14 mouse cellular contexts compared by ENCODE assay signal in genomic region chr9:47226476-47227271, GRCm38 (mm10).
DNase-seq lines count a peak whose midpoint lies in the region; ATAC-seq lines count a peak whose summit lies in the region.
"Had no signal": no experiment of that assay in that cellular context is flagged by ENCODE, and none has a peak within 500 bp of the region (broad histone marks: within the 10 kb centered on the region; RNA-seq: fewer than 3 reads in every experiment).

No protein-coding gene starts in this region.

- H3K36me3 ChIP-seq in hindbrain, embryonic 15.5 days, result no peaks in the 10 kb centered on the region
- no peaks in the 10 kb centered on the region for H3K36me3 ChIP-seq in hindbrain, embryonic 10.5 days
- H3K36me3 ChIP-seq: heart, embryonic 15.5 days had no signal

- H3K27me3 ChIP-seq in hindbrain, embryonic 15.5 days, result no peaks in the 10 kb centered on the region
- H3K27me3 ChIP-seq in hindbrain, embryonic 10.5 days (ENCODE audit: insufficient read depth, poor library complexity, severe bottlenecking), result no peaks in the 10 kb centered on the region
- H3K27me3 ChIP-seq: forebrain, embryonic 13.5 days had no signal

- no peak overlapping the region for H3K27ac ChIP-seq in hindbrain, embryonic 15.5 days (replicated peaks)
- no peak overlapping the region for H3K27ac ChIP-seq in hindbrain, embryonic 10.5 days
- H3K27ac ChIP-seq: forebrain, embryonic 13.5 days; heart, embryonic 15.5 days; macrophage had no signal

- H3K9me3 ChIP-seq in hindbrain, embryonic 15.5 days, result no peaks in the 10 kb centered on the region
- no peaks in the 10 kb centered on the region for H3K9me3 ChIP-seq in hindbrain, embryonic 10.5 days
- H3K9me3 ChIP-seq: forebrain, embryonic 13.5 days; heart, embryonic 15.5 days had no signal

- no peak overlapping the region for H3K4me2 ChIP-seq in hindbrain, embryonic 15.5 days
- H3K4me2 ChIP-seq: forebrain, embryonic 13.5 days; heart, embryonic 15.5 days had no signal

- 82% methylated on average over 16 of the region's 16 CpGs for WGBS in hindbrain, embryonic 15.5 days
- 93% methylated on average over 16 of the region's 16 CpGs for WGBS in hindbrain, embryonic 10.5 days

- DNase-seq in hindbrain, embryonic 10.5 days (ENCODE audit: low spot score), result no peak
- peak; percentile 88 to 94 for DNase-seq in cerebellum, postnatal 14 days
- peak; percentile 62 for DNase-seq in lung, postnatal 25 days (ENCODE audit: low spot score)
- DNase-seq in c-Kit-positive CD71-positive TER-119-positive erythroid progenitor cells, embryonic 14.5 days (ENCODE audit: low spot score), result no peak
- DNase-seq in thymus, postnatal 14 days, result no peak
- DNase-seq in thymus, postnatal 36 days, result no peak
- DNase-seq: kidney, adult 2 months; thymus, adult 18-20 months had no signal

- no peak overlapping the region for H3K9ac ChIP-seq in hindbrain, embryonic 15.5 days
- H3K9ac ChIP-seq: forebrain, embryonic 13.5 days; heart, embryonic 15.5 days had no signal

- H3K4me1 ChIP-seq in hindbrain, embryonic 15.5 days (replicated peaks), result 0 out of 2 replicates have a peak, but pooled peaks cover 6% of the 10 kb centered on the region
- 0 out of 2 replicates have a peak, but pooled peaks cover 4% of the 10 kb centered on the region for H3K4me1 ChIP-seq in hindbrain, embryonic 10.5 days (replicated peaks)
- H3K4me1 ChIP-seq: forebrain, embryonic 13.5 days; heart, embryonic 15.5 days had no signal

- 0 out of 2 replicates have a peak, but pooled peaks have one; percentile 51 for ATAC-seq in hindbrain, embryonic 15.5 days (ENCODE audit: low FRiP score, low read depth)
- ATAC-seq in cerebellum, adult (ENCODE audit: insufficient number of reproducible peaks, low FRiP score, low TSS enrichment), result peak; percentile 84
- ATAC-seq: forebrain, embryonic 13.5 days had no signal

- no peak overlapping the region for H3K4me3 ChIP-seq in hindbrain, embryonic 15.5 days
- H3K4me3 ChIP-seq in hindbrain, embryonic 10.5 days, result no peak overlapping the region
- H3K4me3 ChIP-seq: forebrain, embryonic 13.5 days; heart, embryonic 15.5 days; myocyte had no signal

Comparison
In these comparisons a context has a peak if more than half of its experiments do, and no peak if none do; other contexts are left out.
1. DNase-seq: peak in cerebellum, postnatal 14 days (2 of 2) and lung, postnatal 25 days (single experiment); none in hindbrain, embryonic 10.5 days (single experiment), c-Kit-positive CD71-positive TER-119-positive erythroid progenitor cells, embryonic 14.5 days (single experiment), thymus, postnatal 14 days (single experiment) and thymus, postnatal 36 days (0 of 2).